Mouse (Mus musculus) forebrain, embryonic 10.5 days (tissue): Measurements from ENCODE around the gene Tbx3. TPM values are rescaled to one million over a fixed set of nuclear protein-coding genes. Genes with fewer than 3 reads are reported as not detected.

Source experiments
- DNase-seq: peaks from one replicate; pipeline ENCODE4 v3.0.0-alpha.2; 2017; ENCODE audit warnings: low spot score; ENCODE audit errors: extremely low spot score
- H3K27ac ChIP-seq: fragments of 300-500 bp; sonication (generic); 2 replicates; pipeline ENCODE4 v1.5.1; 2016; ENCODE audit warnings: mild to moderate bottlenecking
- H3K27me3 ChIP-seq: fragments of 300-500 bp; sonication (generic); 2 replicates; pipeline ENCODE4 v1.6.1; 2016; ENCODE audit warnings: mild to moderate bottlenecking; ENCODE audit not compliant: poor library complexity, severe bottlenecking
- H3K36me3 ChIP-seq: fragments of 300-500 bp; sonication (generic); replicated peaks from 2 replicates; pipeline ENCODE4 v1.6.1; 2016; ENCODE audit warnings: mild to moderate bottlenecking, moderate library complexity
- H3K4me1 ChIP-seq: fragments of 300-500 bp; sonication (generic); 2 replicates; pipeline ENCODE4 v1.6.1; 2016
- H3K4me3 ChIP-seq: fragments of 300-500 bp; sonication (generic); 2 replicates; pipeline ENCODE4 v1.5.1; 2016; ENCODE audit warnings: mild to moderate bottlenecking, moderate library complexity
- H3K9me3 ChIP-seq: fragments of 300-500 bp; sonication (generic); 2 replicates; pipeline ENCODE4 v1.6.1; 2016; ENCODE audit warnings: mild to moderate bottlenecking, moderate library complexity
- WGBS: fragments of 180-500 bp; shearing (Covaris S2); methylation state at CpG from one replicate; pipeline ENCODE4 v1.1.7; 2016; 5-methylcytosine and 5-hydroxymethylcytosine counted together
- polyA plus RNA-seq: library from polyadenylated mRNA; unstranded; fragments of >200 nt; fragmentation: Nextera tagmentation; extraction: Ambion mirVana; gene quantifications from 2 replicates; pipeline ENCODE4 v1.2.1, GENCODE M21; 2016

Tbx3 gene
- polyA plus RNA-seq, 1 experiment from 2014 or later, result 13.9 TPM

DNA sequence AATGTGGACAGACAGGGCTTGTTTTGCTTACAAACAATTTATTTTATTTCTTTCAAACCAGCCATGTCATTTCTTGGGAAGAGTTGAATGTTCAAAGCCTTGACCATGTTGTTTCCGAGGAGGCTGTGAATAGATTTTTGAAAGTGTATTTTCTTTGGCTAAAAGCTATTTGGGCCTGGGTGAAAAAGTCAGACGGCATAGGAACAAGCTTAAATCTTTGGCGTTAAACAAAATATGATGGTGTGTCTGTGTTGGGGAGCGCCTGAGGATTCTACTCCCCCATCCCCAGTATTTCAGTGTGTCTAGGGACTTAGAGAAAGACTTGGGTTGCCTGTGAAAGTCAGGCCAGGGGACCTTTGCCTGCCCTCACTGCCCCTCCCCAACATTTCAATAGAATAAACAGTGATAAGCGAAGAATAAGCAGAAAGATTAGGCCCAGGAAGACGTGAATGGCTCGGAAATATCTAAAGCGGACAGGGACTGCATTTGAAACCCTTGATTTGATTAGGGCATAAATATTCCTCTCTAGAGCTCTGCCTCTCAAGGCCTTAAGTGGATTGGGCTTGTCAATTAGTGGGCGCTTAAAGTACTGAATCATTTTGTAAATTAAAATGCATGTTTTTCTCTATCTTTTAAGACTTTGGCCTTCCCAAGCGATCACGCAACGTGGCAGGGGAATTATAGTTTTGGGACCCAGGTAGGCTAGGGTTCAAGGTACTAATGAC is 4.3 kb downstream of the Tbx3 start:
- Histone ChIP-seq H3K9me3 (no peaks in the 10 kb centered on the region), H3K36me3 (no peaks in the 10 kb centered on the region), H3K4me3 (peak overlapping the region; percentile 53), H3K27ac (peak overlapping the region; percentile 26; the same call in 1 of the 2 replicates), H3K27me3 (peaks cover 100% of the 10 kb centered on the region), H3K4me1 (peaks cover 24% of the 10 kb centered on the region)
- whole genome bisulfite sequencing, result 4% methylated on average over 12 of the region's 12 CpGs
- no peak for DNase-seq

DNA sequence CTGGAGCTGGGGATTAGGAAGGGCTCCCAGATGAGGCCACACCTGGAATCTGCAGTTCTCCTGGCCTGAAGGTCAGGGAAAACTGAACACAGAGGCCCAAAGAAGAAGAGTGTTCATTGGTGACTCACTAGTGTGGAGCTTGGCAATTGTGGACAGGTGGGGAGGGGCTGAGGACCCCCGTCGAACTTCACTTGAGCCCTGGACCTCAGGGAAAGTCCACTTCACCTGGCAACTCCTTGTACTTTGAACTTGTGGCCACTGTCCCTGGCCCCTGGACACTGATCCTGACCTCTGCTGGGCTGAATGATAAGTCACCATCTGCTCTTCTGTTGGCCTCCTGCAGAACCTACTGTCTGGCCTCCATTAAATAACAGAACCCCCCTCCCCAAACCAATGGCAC is 5.8 kb downstream of the Tbx3 start:
- H3K4me1 ChIP-seq, result peaks cover 17% of the 10 kb centered on the region
- H3K36me3 ChIP-seq, result no peaks in the 10 kb centered on the region
- peak overlapping the region; percentile 53; the same call in 1 of the 2 replicates for H3K4me3 ChIP-seq
- H3K27ac ChIP-seq, result no peak overlapping the region
- H3K27me3 ChIP-seq, result peaks cover 100% of the 10 kb centered on the region
- H3K9me3 ChIP-seq, result no peaks in the 10 kb centered on the region
- no peak for DNase-seq
- 2% methylated on average over 2 of the region's 2 CpGs for WGBS

DNA sequence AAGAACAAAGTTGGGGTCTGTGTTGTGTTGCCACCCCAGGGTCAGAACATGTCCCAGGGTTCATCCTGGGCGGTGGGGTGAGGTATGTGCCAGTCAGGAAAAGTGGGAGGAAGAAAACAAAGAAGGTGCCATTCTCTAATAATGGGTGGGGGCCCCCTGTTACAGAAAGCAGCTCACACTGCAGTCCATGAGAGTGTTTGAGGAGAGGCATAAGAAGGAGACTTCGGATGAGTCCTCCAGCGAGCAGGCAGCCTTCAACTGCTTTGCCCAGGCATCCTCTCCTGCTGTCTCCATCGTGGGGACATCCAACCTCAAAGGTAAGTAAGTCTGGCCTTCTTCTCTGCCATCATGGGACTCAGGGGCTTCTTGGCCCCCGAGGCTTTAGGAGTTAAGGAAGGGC is 8.0 kb downstream of the Tbx3 start:
- no peaks in the 10 kb centered on the region for H3K36me3 ChIP-seq
- peaks cover 100% of the 10 kb centered on the region for H3K27me3 ChIP-seq
- H3K27ac ChIP-seq, result no peak overlapping the region
- no peak for DNase-seq
- peaks cover 16% of the 10 kb centered on the region for H3K4me1 ChIP-seq
- H3K4me3 ChIP-seq, result no peak overlapping the region
- WGBS, result 16% methylated on average over 5 of the region's 5 CpGs
- H3K9me3 ChIP-seq, result no peaks in the 10 kb centered on the region

DNA sequence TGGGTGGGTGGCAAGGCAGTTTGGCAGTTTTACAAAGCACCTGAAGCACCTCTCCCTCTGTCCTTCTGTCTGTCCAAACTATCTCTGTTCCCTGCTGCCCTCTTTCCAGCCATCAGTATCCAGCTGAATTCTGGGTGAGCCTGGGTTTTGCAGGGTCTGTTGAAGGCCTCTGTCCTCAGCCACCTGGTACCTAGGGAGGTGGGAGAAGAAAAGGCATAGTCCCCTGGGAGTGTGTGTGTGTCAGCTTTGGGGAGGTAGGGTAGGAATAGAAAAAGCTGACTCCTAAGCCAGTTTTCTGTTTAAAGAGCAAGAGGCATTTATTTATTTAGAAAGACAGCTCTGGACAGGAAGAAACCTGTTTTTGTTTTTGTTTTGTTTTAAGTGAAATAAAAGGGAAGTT is 8.6 kb downstream of the Tbx3 start:
- DNase-seq, result no peak
- no peak overlapping the region for H3K27ac ChIP-seq
- H3K27me3 ChIP-seq, result peaks cover 100% of the 10 kb centered on the region
- H3K36me3 ChIP-seq, result no peaks in the 10 kb centered on the region
- no peak overlapping the region for H3K4me3 ChIP-seq
- no peaks in the 10 kb centered on the region for H3K9me3 ChIP-seq
- H3K4me1 ChIP-seq, result peaks cover 16% of the 10 kb centered on the region

GRCm38 (mm10) chr5:119679614-119680328 is 9.3 kb downstream of the Tbx3 start:
- Histone ChIP-seq H3K4me1 (peaks cover 16% of the 10 kb centered on the region), H3K9me3 (no peaks in the 10 kb centered on the region), H3K27ac (peak overlapping the region; percentile 63; the same call in 1 of the 2 replicates), H3K27me3 (peaks cover 100% of the 10 kb centered on the region), H3K36me3 (no peaks in the 10 kb centered on the region), H3K4me3 (peak overlapping the region; percentile 42)
- no peak for DNase-seq
- 12% methylated on average over 10 of the region's 10 CpGs for WGBS

GRCm38 (mm10) chr5:119680329-119681010 is 10.0 kb downstream of the Tbx3 start:
- no peaks in the 10 kb centered on the region for H3K36me3 ChIP-seq

DNA sequence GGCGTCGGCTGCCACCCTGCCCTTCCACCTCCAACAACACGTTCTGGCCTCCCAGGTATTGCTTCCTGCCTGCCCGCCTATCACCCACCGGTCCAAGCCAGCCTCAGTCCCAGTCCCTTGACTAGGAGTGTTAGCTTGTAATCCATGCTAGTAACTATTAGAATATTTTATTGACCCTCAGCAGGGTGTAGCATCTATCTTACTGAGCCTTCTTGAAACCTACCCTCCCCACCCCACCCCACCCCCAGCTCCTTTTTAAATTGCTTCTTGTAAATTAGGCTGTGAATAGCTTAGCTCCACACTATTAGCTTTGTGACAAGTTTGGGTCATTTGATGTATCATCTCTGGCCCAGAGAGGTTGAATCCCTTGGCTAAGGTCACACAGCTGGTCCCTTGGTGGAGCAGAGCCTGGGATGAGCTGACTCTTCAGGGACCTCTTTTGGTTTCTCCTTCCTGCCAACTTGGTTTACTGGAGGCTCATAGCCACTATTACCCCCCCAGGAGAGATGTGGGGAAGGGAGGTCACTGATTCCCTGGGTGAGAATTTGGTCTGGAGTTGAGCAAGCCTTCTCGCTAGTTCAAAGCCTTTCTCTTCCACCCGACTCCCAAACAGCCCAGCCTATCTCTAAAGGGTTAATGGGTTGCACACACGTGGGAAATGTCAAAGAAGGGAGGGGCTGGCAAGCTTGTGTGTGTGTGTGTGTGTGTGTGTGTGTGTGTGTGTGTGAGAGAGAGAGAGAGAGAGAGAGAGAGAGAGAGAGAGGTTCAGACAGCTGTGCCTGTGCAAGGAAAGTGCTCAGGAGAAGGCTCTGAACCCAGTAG is 10.8 kb downstream of the Tbx3 start:
- 9% methylated on average over 8 of the region's 8 CpGs for WGBS
- Histone ChIP-seq H3K36me3 (no peaks in the 10 kb centered on the region), H3K9me3 (no peaks in the 10 kb centered on the region), H3K4me1 (peaks cover 26% of the 10 kb centered on the region), H3K27me3 (peaks cover 100% of the 10 kb centered on the region), H3K4me3 (peak overlapping the region; percentile 42), H3K27ac (peak overlapping the region; percentile 63; the same call in 1 of the 2 replicates)
- no peak for DNase-seq

More at GRCm38 (mm10) chr5:119680329-119681010, 10.0 kb downstream of the Tbx3 start:
- DNase-seq, result peak; percentile 45
- Histone ChIP-seq H3K4me3 (peak overlapping the region; percentile 42), H3K27me3 (peaks cover 100% of the 10 kb centered on the region), H3K27ac (peak overlapping the region; percentile 63), H3K9me3 (no peaks in the 10 kb centered on the region), H3K4me1 (peaks cover 18% of the 10 kb centered on the region)
- 2% methylated on average over 62 of the region's 62 CpGs for WGBS

GRCm38 (mm10) chr5:119681833-119682210 is 11.4 kb downstream of the Tbx3 start:
- no peaks in the 10 kb centered on the region for H3K36me3 ChIP-seq
- H3K27me3 ChIP-seq, result peaks cover 100% of the 10 kb centered on the region
- no peak overlapping the region for H3K4me3 ChIP-seq
- no peaks in the 10 kb centered on the region for H3K9me3 ChIP-seq
- H3K4me1 ChIP-seq, result peaks cover 31% of the 10 kb centered on the region
- WGBS, result 9% methylated on average over 4 of the region's 4 CpGs
- no peak overlapping the region for H3K27ac ChIP-seq
- DNase-seq, result no peak

GRCm38 (mm10) chr5:119682646-119683515 is 12.4 kb downstream of the Tbx3 start:
- Histone ChIP-seq H3K27ac (peak overlapping the region; percentile 44; the same call in 1 of the 2 replicates), H3K27me3 (peaks cover 100% of the 10 kb centered on the region)
- 3% methylated on average over 40 of the region's 40 CpGs for WGBS

GRCm38 (mm10) chr5:119683861-119684260 is 13.4 kb downstream of the Tbx3 start:
- DNase-seq, result no peak
- Histone ChIP-seq H3K4me3 (no peak overlapping the region), H3K27ac (no peak overlapping the region), H3K36me3 (no peaks in the 10 kb centered on the region), H3K27me3 (peaks cover 100% of the 10 kb centered on the region), H3K4me1 (peaks cover 51% of the 10 kb centered on the region), H3K9me3 (no peaks in the 10 kb centered on the region)
- 5% methylated on average over 5 of the region's 5 CpGs for WGBS

More at GRCm38 (mm10) chr5:119682646-119683515, 12.4 kb downstream of the Tbx3 start:
- no peak for DNase-seq
- no peaks in the 10 kb centered on the region for H3K36me3 ChIP-seq
- H3K4me1 ChIP-seq, result peaks cover 42% of the 10 kb centered on the region
- peak overlapping the region; percentile 30 for H3K4me3 ChIP-seq
- no peaks in the 10 kb centered on the region for H3K9me3 ChIP-seq

DNA sequence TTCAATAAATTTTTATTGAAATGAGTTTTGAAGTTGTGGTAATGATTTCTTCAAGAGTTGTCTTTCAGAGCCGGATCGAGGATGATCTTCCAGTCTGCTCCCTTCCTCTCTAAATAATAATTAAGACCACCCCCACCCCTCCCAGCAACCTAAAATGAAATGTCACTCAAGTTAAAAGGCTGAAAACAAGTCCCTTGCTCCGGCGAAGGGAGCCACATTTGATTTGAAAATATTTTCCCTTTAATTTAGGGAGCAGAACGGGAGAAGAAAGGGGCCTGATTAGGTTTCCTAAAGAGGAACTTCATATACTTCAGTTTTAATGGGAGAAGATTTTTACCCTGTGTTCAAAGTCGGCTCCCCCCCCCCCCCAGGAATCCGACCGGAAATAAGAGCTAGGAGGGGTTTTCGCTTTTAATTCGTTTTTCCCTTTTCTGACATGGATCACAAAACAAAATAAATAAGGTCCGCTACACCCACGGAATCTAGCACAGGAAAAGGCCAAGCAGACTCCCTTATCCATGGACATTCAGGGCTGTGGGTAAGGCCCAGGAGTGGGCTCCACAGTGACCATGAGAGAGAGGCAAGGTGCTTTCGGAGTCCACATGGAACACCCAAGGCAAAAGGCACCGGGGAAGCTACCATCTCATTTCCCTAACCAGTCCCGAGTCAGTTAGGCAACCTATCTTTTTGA is 14.4 kb downstream of the Tbx3 start:
- Histone ChIP-seq H3K9me3 (no peaks in the 10 kb centered on the region), H3K4me3 (no peak overlapping the region), H3K36me3 (no peaks in the 10 kb centered on the region), H3K27me3 (peaks cover 100% of the 10 kb centered on the region), H3K4me1 (peaks cover 57% of the 10 kb centered on the region), H3K27ac (no peak overlapping the region)
- no peak for DNase-seq
- WGBS, result 1% methylated on average over 15 of the region's 15 CpGs
